Mouse (Mus musculus): ENCODE measurements around the gene Farp1.

The Farp1 gene

DNA sequence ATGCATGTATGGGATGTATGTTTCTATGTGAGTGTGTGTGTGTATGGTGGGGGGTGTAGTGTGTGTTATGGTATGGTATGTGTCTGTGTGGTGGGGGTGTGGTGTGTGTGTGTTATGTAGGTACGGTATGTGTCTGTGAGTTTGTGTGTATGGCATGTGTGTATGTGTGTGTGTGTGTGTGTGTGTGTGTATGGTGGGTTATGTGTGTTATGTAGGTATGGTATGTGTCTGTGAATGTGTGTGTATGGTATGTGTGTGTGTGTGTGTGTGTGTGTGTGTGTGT, 185.0 kb downstream of the Farp1 start:
- no peak for DNase-seq (ENCODE audit: low spot score)

DNA sequence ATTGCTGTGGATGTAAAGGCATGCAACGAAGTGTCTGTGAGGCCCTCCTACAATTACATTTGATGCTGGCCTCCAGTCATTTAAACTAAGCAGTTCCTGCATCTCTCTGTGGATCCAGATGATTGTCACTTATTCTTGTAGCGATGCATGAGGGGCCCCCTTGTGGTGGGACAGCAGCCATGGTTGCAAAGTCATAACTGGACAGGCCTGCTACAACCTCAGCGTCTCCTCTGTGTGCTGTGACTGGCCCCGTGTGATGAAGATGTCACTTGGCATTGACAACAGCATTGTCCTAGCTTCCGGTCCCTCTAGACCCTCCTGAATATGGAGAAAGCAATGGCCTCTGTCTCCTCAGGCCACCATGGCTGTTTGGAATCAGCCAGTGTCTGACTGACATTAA, 185.7 kb downstream of the Farp1 start:
- DNase-seq (ENCODE audit: low spot score): peak; percentile 49

DNA sequence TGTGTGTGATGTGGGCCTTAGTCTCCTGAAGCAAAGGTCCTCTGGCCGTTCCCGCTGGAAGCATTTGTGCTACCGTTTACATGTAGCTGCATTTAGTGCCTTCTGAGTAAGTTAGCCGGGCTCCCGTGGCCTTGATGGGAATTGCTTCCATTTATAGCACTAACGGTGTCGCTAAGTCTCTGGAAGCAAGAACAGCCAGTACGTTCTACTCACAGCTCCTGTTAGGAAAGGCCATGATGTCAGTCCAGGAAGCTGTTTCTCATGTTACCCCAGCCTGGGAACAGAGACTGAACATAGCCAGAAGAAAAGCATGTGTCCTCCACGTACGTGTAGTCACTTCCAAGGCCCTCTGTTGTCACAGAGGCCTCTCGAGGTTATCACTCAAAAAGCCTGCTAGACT, 190.8 kb downstream of the Farp1 start:
- no peak for DNase-seq (ENCODE audit: low spot score)

DNA sequence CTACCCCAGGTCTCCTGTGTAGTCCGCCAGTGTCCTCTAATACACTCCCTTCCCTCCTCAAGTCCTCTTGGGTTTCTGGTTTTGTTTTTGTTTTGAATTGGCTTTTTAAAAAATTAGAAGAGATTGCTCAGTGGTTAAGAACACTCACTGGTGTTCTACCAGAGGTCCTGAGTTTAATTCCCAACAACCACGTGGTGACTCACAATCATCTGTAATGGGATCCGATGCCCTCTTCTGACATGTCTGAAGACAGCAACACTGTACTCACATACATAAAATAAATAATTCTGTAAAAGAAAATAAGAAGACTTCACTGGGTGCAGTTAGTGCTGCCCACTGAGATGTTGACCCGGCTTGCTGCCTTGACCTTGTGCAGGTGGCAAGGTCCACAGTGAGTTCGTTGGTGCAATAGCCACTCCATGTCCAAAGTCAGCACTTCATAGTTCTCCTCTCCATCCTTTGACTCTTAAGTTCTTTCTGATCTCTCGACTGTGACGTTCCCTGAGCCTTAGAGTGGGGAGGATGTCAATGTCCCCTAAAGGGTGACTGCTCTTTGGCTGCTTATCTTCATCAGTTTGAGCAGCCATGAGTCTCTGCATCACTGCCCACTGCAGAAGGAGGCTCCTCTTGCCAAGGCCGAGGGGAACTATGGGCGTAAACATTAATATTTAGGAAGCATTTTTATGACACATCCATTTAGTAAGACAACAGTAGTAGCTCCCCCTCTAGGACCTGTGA, 194.2 kb downstream of the Farp1 start:
- DNase-seq (ENCODE audit: low spot score): no peak

DNA sequence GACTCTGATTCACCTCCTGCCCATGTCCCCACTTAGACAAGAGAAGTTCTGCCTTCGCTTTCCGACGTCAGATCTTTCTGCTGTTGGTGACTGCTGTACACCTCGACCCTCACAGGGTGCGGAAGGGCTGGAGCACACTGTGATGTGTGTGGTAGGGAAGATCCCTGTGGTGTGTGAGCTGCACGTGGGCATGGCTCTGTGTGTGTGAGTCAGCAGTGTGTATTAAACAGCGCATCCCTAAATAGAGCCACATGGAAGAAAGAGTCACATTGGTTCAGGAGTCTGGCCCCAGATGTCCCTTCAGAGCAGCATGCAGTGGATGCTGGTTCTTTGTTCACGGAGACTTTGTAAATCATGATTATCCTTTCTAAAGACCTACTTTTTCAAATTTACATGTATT, 196.2 kb downstream of the Farp1 start:
- no peak for DNase-seq (ENCODE audit: low spot score)

DNA sequence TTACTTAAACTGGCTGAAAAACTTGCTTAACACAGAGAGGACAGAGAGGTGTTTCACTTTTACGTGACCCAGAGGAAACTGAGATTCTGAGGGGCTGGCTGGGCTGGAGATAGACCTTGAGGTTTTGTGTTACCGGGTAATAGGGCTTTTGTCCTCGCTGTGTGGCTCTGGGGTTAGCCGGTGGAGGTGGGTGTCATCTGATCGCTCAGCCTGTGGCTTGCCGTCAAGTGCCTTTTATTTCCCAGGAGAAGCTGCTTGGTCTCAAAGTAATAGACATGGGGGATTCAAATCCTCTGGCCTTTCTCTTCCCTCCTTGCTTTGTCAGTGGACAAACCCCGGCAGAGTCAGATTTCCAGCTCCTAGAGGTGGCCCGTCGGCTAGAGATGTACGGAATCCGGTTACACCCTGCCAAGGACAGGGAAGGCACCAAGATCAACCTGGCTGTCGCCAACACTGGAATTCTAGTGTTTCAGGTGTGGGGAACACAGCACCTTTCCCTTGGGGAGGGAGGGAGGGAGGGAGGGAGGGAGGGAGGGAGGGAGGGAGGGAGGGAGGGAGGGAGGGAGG, 199.8 kb downstream of the Farp1 start:
- peak; percentile 27 for DNase-seq (ENCODE audit: low spot score)

DNA sequence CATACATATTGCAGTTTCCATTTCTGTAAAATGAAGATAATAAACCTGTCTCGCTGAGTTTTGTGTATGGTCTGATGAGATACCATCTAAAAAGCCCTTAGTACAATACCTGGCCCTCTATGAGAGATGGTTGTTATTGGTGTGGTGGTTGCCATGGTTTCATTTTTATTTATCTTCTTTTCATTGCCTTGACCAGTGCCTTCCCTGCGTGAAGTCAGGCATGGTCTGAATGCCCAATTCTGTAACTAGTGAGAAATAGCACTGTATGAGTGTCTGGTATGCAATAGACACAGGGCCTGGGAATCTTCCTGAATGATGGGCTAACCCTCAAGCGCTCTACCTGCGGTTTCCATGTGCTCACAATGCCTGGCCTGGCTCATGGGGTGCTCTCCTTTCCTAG, 201.7 kb downstream of the Farp1 start:
- no peak for DNase-seq (ENCODE audit: low spot score)

DNA sequence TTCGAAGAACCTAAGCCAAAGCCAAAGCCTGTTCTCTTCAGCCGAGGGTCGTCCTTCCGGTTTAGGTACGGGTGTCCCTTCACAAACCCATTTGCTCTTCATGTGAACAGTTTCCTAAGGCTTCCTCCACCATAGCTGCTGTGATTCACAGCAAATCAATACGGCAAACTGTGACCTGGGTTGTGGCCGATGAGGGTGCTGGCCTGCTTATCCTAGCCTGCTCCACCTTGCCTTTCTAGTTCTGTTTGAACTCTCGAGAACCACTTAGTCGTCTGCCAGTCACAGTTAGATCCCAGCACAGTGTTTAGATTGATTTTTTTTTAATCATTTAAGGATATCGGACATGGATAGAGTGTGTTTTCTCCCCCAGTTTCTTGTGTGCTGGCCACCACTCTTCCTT, 203.7 kb downstream of the Farp1 start:
- DNase-seq (ENCODE audit: low spot score): no peak

DNA sequence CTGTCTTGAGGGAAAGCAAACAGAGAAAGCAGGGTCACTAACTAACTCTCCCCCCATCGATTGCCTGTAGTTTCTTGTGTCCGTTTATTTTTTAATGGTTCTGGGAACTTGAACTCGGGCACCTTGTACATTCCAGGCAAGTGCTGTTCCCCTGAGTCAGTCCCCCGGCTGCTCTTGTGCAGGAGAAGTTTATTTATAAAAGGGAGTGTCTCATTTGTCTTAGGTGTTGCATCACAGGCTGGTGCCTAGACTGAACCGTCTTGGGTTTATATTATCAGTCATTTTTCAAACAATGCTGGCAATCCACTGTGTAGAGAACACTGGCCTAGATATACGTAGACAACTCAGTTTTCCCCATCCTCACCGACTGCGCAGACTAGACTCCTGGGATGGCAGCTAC, 204.4 kb downstream of the Farp1 start:
- no peak for DNase-seq (ENCODE audit: low spot score)

DNA sequence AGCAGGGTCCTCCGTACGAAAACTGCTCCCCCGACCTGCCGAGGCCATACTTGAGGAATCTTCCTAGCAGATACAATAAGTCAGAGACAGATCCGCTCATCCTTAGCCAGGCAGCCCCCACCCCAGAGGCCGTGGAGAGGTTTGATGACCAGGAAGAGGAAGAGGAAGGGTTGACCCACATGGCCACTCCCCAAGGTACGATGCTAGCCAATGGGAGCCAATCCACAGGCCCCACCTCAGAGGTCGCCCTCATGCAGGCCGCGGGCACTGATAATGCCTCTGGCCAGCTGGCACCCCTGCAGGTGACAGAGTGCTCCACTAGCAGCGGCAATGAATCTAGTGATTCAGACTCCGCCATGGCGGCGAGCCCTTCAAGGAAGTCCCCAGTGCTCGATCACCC, 209.1 kb downstream of the Farp1 start:
- DNase-seq (ENCODE audit: low spot score): no peak

DNA sequence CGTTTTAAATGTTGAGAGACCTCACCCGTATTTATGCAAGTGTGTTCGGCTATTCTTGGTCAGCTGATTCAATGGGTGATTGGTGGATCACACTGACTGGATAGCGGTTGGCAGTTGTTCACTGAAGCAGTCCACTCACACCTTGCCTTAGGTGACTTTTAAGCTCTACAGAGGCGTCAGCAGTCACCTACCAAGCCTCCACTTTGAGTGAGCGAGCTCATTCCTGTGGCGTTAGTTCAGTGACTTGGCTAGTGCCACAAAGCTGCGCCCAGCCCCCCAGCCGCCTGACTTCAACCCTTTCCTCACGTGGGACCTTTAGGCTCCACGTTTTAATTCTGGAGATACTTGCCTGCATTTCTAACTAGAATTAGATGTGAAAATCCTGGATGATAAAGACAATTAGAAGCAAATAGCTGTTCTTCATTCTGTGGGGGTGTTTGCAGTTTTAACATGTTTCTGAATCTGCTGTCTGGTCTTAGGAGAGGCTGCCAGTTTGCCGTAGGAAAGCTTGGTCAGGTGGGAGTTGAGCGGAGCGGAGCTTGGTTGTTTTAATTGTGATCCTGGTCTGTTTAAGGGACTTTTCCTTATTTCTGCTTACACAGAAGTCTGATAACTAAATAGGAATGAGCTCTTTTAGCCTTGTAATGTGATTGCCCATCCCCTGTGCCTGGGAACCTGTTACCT, 211.2 kb downstream of the Farp1 start:
- no peak for DNase-seq (ENCODE audit: low spot score)

DNA sequence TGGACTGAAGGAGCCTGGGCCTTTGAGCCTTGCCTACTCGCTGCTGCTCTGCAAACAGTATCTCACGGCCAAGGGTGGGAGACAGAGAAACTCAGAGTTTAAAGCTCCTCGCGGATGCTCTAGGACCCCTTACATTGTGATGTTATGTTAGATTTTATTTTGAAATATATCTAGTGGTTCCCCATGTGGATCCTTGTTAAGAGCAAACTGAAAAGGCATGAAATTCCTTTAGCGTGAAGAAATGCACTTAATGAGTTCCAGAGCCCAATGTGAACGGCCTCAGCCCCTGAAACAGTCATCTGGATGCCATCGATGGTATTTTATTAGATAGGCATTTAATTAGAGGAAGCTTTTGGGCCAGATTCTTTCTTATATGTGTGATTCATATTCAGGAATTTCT, 212.3 kb downstream of the Farp1 start:
- DNase-seq (ENCODE audit: low spot score): peak; percentile 63

DNA sequence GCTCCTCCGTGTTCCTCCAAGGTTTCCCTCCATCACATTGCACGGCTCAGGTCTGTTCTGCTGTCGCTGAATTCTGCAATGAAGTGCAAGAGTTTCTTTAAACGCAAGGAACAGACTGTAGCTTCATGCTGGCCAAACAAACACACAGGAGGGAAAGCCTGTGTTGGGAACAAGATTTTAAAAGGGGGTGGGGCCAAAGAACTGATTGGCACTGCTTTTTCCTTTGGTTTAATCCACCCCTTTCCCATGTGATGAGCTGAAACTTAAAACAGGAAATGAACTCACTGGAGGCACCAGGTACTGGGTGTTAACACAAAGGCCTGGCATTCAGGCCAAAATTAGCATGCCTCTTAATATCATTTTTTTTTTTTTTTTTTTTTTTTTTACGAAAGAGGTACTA, 213.3 kb downstream of the Farp1 start:
- DNase-seq (ENCODE audit: low spot score): no peak

DNA sequence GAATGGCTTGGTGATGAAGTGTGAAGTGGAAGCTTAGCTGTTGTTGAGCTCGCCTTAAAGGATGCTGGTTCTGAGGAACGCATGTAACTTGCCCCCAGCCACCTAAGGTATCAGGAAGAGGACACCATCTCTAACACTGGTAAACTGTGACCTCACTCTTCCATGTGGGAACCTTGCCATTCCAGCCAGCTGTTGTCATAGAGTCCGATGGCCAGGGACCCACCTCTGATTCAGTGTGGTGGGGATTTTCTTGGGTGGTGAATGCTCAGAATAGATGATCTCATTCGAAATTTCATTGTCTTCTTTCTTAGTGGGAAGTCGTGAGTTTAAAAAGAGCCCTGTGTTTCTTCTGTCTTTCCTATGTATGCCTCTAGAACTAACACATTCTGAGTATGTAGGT, 216.1 kb downstream of the Farp1 start:
- no peak for DNase-seq (ENCODE audit: low spot score)

DNA sequence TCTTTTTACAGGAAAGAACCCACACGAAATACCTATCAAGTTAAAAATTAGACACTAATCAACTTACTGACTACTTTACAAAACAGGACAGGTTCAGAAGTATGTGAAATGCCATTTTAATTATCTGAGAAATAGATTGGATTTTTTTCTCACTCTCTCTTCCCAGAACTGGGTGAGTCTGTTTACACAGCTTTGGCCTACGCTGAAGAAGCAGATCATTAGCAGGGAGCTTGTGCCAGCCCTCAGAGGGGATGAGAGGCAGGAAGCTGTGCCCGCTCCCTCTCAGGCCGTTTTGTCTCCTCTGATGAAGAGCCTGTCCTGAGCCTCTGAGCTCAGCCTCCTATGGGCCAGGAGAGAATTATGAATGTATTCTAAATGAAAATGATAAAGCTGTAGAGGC, 216.7 kb downstream of the Farp1 start:
- no peak for DNase-seq (ENCODE audit: low spot score)

DNA sequence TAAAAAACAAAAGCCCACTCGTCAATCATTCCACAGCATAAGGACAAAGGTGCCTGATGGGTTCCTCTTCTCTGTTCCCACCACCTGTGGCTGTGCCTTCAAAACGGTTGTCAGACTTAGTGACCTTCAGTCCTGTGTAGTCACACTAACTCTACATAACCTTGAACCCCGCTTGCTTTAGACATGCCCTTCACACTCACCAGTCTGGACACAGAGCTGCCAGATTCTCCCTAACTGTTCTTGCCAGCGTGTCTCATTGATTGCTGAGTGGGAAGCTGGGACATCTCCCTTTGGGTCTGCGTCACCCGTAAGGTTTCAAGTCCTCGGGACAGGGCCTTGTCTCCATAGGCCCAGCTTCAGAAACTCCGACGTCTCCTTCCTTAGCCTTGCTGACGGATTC, 217.5 kb downstream of the Farp1 start:
- no peak for DNase-seq (ENCODE audit: low spot score)

DNA sequence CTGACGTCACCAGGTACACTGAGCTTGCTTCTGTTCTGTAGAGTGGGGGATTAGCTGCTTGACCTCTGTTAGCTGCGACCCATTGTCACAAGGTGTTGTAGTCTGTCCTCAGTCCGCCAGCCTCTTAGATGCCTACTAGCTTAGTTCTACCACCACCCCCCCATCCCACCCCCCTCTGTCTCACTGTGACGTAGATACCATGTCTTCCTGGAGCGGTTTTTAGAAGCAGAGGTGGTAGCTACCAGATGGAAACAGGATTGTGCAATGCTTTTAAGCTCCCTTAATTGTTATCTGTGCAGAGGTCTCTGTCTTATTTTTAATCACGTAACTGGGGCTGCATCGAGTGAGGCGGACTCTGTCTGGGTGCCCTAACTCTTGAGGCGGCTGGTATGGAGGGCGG, 219.9 kb downstream of the Farp1 start:
- no peak for DNase-seq (ENCODE audit: low spot score)

DNA sequence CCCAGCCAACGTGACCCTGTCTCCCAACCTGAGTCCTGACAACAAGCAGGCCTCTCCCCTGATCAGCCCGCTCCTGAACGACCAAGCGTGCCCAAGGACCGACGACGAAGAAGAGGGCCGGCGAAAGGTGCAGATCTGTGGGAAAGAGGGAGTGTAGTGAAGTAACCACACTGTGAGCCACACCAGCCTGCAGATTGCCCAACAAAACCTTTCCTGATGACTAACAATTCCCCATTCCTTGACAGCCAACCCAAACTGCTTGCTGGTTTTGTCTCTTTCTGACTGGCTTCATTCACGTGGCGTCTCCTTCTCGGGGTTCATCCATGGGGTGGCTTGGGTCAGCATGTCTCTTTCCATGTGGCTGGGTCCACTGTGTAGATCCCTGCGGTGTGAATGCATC, 220.5 kb downstream of the Farp1 start:
- DNase-seq (ENCODE audit: low spot score): no peak

DNA sequence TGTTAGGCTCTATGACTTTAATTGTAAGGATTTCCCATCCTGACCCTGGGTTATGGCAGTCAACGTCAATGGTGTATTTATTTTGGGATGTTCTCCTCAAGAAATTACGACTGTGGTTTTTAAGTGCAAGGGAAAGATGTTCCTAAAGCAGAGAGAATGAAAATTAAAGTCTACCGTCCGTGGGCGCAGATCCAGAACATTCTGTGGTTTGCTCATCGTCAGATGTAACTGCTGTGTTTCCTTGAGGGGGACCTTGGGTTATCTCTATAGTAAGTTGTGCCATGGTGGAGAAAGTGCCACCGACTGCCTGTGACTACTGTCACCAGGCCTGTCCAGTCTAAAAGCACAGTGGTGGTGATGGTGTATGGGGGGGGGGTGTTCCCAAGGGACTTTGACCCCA, 221.9 kb downstream of the Farp1 start:
- DNase-seq (ENCODE audit: low spot score): no peak

DNA sequence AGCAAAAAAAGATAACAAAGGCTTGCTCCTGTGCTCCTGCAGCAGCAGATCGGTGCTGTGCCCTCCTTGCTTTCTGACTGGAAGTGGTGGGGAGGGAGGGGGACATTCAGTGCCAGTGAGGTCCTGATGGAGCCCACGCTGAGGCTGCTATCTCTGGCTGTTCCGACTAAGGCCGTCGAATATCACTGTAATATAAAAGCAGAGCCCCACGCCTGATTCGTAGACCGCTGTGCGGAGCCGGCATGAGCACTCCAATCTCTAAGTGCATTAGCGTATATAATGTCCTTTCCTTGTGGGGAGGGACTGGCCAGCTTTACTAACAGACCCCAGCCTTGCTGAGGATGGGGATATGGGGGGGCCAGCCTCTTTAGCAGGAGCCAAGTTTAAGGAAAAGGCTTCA, 224.3 kb downstream of the Farp1 start:
- DNase-seq (ENCODE audit: low spot score): no peak

DNA sequence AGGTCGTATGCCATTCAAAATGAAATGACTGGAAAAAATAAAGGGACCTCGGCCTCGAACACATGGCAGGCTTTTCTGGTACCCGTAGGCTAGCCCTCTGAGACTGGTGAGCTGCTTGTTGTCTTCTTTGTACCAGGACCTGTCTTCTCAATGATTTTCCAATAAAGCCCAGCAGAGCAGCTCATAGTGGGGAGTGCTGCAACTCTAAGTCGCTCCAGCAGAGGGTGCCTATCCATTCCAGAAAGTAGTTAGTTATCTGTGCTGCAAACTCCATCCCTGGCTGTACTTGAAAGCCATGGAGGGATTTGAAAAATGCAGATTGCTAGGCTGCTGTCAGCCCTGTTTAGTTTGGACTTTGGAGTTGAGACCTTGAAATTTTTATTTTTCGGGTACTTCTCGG, 224.8 kb downstream of the Farp1 start:
- peak; percentile 78 for DNase-seq (ENCODE audit: low spot score)

DNA sequence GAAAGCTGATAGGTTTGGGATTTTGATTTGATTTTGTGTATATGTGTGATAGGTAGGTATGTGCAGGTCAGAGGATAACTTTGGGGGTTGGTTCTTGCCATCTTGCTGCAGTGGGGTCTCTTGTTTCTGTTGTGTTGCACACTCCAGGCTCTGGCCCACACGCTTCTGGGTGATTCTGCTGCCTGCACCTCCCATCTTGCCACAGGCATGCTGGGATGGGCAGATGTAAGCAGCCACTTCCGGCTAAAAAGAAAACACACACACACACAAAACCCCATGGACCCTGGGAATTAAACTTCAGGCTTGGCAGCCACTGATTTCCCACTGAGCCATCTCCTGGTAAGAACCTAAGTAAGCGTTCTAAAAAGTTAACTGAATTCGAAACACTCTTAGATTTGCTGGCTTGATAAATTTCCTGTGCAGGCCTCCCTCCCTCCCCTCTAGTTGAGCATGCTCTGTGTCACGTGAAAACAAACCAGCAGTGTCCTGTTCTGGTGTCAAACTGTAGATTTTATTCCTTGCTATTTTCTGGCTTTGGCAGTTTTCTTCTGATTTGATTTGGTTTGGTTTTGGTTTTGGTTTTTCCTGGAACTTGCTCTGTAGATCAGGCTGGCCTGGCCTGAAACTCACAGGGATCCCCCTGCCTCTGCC, 226.4 kb downstream of the Farp1 start:
- no peak for DNase-seq (ENCODE audit: low spot score)

DNA sequence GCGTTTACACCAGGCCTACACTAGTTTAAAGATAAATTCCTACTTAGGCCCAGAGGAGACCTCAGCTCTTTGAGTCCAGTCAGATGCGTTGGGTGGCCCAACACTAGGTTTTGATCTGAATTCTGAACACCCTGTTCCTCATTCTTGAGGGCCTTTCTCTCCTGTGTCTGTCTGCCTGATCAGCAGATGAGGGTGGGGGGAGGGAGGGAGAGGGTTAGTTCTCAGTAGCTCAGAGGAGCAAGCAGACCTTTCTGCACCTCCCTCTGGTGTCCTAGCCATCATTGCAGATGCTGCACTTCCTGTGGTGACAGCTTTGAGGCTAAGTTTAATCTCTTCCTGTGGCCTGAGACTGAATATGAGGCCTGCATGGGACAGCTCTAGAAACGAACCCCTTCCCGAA, 227.6 kb downstream of the Farp1 start:
- DNase-seq (ENCODE audit: low spot score): no peak

DNA sequence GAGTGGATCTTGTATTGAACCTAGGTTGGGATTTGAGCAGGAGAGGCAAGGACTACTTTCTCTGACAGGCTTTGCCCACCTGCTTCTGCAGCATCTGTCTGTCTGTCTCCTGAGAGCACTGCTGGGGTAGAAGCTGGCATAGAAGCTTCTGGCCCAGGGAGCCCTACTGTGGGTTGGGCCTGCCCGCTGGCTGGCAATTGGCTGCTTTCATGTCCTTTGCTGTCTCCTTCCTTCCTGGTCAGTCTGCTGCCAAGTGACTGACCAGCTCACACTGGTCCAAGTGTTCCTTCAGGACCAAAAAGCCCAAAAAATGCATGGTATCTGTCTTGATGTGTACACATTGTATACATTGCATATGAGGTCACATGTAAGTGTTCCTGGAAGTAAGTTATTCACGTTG, 228.9 kb downstream of the Farp1 start:
- no peak for DNase-seq (ENCODE audit: low spot score)
